In genomic region chr11:4093459-4094377, GRCm38 (mm10) we compare ENCODE assay signal across 8 mouse cellular contexts. TPM values are rescaled to one million over a fixed set of nuclear protein-coding genes. Genes with fewer than 3 reads are reported as not detected.
A peak's percentile ranks its signal among the peaks of the same experiment; 100 is the strongest.
DNase-seq lines count a peak whose midpoint lies in the region; ATAC-seq and TF ChIP-seq lines count a peak whose summit lies in the region.

No protein-coding gene starts in this region.

- H3K9me3 ChIP-seq in heart, embryonic 13.5 days = peaks cover 10% of the 10 kb centered on the region; the same call in 1 of the 2 replicates
- peaks cover 17% of the 10 kb centered on the region for H3K9me3 ChIP-seq in CH12.LX (replicated peaks; ENCODE audit: low read length)
- 0 out of 2 replicates have a peak, but pooled peaks cover 5% of the 10 kb centered on the region for H3K9me3 ChIP-seq in liver, embryonic 13.5 days (replicated peaks)

- no peak for TF ChIP-seq CTCF in CH12.LX (conservative IDR thresholded peaks at IDR 0.05 in 1 of 2, IDR thresholded peaks at IDR 0.05 in 1 of 2; ENCODE audit: low read depth in 2 of 2, low read length in 2 of 2)
- no peak for TF ChIP-seq CTCF in bone marrow macrophage, adult 2 months (IDR thresholded peaks at IDR 0.05; ENCODE audit: low read depth, low read length)

- peak overlapping the region; percentile 96 for H3K4me2 ChIP-seq in heart, embryonic 13.5 days
- peak overlapping the region; percentile 78; the same call in 1 of the 2 replicates for H3K4me2 ChIP-seq in CH12.LX (ENCODE audit: insufficient read depth, low read depth, poor library complexity, severe bottlenecking)
- peak overlapping the region; percentile 95 for H3K4me2 ChIP-seq in liver, embryonic 13.5 days

- in situ Hi-C loops in CH12.LX (cut with MboI; ENCODE audit: low pct_ligation_motif_present, low pct_unique_long_range_greater_than_20kb, low sequenced_read_pairs) = no loop called here

- intact Hi-C loops in gastrocnemius, postnatal 14 days (cut with DNase I; ENCODE audit: low total_unique reads) = no loop called here

- H3K36me3 ChIP-seq in heart, embryonic 13.5 days = peaks cover 35% of the 10 kb centered on the region
- H3K36me3 ChIP-seq in CH12.LX (replicated peaks in 1 of 2; ENCODE audit: control insufficient read depth in 1 of 2, insufficient read depth in 1 of 2, low read length in 1 of 2) = peaks cover 17 to 43% of the 10 kb centered on the region in 2 experiments
- H3K36me3 ChIP-seq in liver, embryonic 13.5 days = peaks cover 34% of the 10 kb centered on the region

- H3K9ac ChIP-seq in heart, embryonic 13.5 days = peak overlapping the region; percentile 85
- H3K9ac ChIP-seq in CH12.LX (ENCODE audit: insufficient read depth, low read depth) = no peak overlapping the region
- H3K9ac ChIP-seq in liver, embryonic 13.5 days = peak overlapping the region; percentile 82

- H3K79me2 ChIP-seq in CH12.LX (replicated peaks; ENCODE audit: control insufficient read depth, extremely low read depth, insufficient read depth, poor library complexity, severe bottlenecking) = no peaks in the 10 kb centered on the region

- dilution Hi-C loops in CH12.LX (cut with MboI; ENCODE audit: extremely low pct_ligation_motif_present, extremely low pct_unique_long_range_greater_than_20kb, low sequenced_read_pairs) = no loop called here

- H3K27ac ChIP-seq in heart, embryonic 13.5 days (replicated peaks) = no peak overlapping the region
- no peak overlapping the region for H3K27ac ChIP-seq in CH12.LX (ENCODE audit: insufficient read depth, low read depth)
- no peak overlapping the region for H3K27ac ChIP-seq in bone marrow macrophage, adult 2 months (ENCODE audit: insufficient read depth, low read depth, low read length)
- peak overlapping the region; percentile 84 for H3K27ac ChIP-seq in liver, embryonic 13.5 days

- peaks cover 31% of the 10 kb centered on the region for H3K4me1 ChIP-seq in heart, embryonic 13.5 days
- peaks cover 11 to 30% of the 10 kb centered on the region in 2 experiments for H3K4me1 ChIP-seq in CH12.LX (ENCODE audit: control insufficient read depth in 1 of 2, insufficient read depth in 2 of 2)
- H3K4me1 ChIP-seq in bone marrow macrophage, adult 2 months (ENCODE audit: control insufficient read depth, insufficient read depth, low read length) = peaks cover 9% of the 10 kb centered on the region
- peaks cover 43% of the 10 kb centered on the region for H3K4me1 ChIP-seq in liver, embryonic 13.5 days (replicated peaks)

- DNase-seq in heart, adult 8-10 months (ENCODE audit: low spot score) = no peak
- no peak for DNase-seq in CH12.LX (ENCODE audit: extremely low read depth)
- no peak for DNase-seq in liver, embryonic 13.5 days
- DNase-seq in urinary bladder, adult 18-20 months (ENCODE audit: low spot score in 2 of 2) = no peak
- DNase-seq in gastrocnemius, postnatal 25 days = no peak
- DNase-seq in gastrocnemius, postnatal 14 days = no peak

- 75% methylated on average over 18 of the region's 18 CpGs for WGBS in heart, embryonic 13.5 days
- WGBS in liver, embryonic 13.5 days (ENCODE audit: insufficient replicate concordance) = 69% methylated on average over 18 of the region's 18 CpGs

- H3K27me3 ChIP-seq in heart, embryonic 13.5 days (replicated peaks) = no peaks in the 10 kb centered on the region
- H3K27me3 ChIP-seq in CH12.LX (replicated peaks) = no peaks in the 10 kb centered on the region
- no peaks in the 10 kb centered on the region for H3K27me3 ChIP-seq in liver, embryonic 13.5 days

- no peak for ATAC-seq in heart, embryonic 13.5 days (ENCODE audit: extremely low read depth, insufficient number of reproducible peaks, low FRiP score, low TSS enrichment)
- no peak for ATAC-seq in liver, embryonic 13.5 days (ENCODE audit: low read depth)

- TF ChIP-seq RAD21 in CH12.LX (IDR thresholded peaks at IDR 0.05; ENCODE audit: low read depth, low read length) = no peak

- no peak for TF ChIP-seq EP300 in CH12.LX (IDR thresholded peaks at IDR 0.05; ENCODE audit: low read length)

- peak overlapping the region; percentile 68 for H3K4me3 ChIP-seq in heart, embryonic 13.5 days
- H3K4me3 ChIP-seq in CH12.LX (replicated peaks in 1 of 3; ENCODE audit: low read depth in 2 of 3, low read length in 2 of 3, poor library complexity in 1 of 3) = peak overlapping the region in 2 of 3 experiments; percentile 15 to 67
- peak overlapping the region; percentile 81; the same call in 1 of the 2 replicates for H3K4me3 ChIP-seq in bone marrow macrophage, adult 2 months (ENCODE audit: insufficient read depth, low read length)
- peak overlapping the region; percentile 73 for H3K4me3 ChIP-seq in liver, embryonic 13.5 days (replicated peaks)

- TF ChIP-seq POLR2A in CH12.LX (IDR thresholded peaks at IDR 0.05; ENCODE audit: low read depth, low read length) = no peak
- no peak for TF ChIP-seq POLR2A in bone marrow macrophage, adult 2 months (IDR thresholded peaks at IDR 0.05; ENCODE audit: borderline replicate concordance, low read depth, low read length)

TF ChIP-seq in CH12.LX, 34 proteins besides CTCF, POLR2A, EP300 and RAD21:
- no peak for TF ChIP-seq ZC3H11A (IDR thresholded peaks at IDR 0.05; ENCODE audit: low read depth, low read length)
- no peak for TF ChIP-seq GABPA (IDR thresholded peaks at IDR 0.05; ENCODE audit: insufficient replicate concordance, low read depth, low read length)
- no peak for TF ChIP-seq MAZ (IDR thresholded peaks at IDR 0.05; ENCODE audit: low read depth, low read length)
- no peak for TF ChIP-seq PAX5 (IDR thresholded peaks at IDR 0.05; ENCODE audit: low read length)

RNA-seq across cellular contexts. Expression of gene Mtfp1, which starts 1.5 kb away (rescaled TPM):
- 20.8 and 28.3 TPM in 2 replicates for polyA plus RNA-seq in heart, embryonic 13.5 days (2015; fragmentation: Nextera tagmentation; extraction: Ambion mirVana)
- 100 to 1,000 TPM; 128 to 167 (median 148) TPM for total RNA-seq in heart, adult 8-10 months (2022)
- total RNA-seq in CH12.LX (2012; rRNA removed) (30.0 and 41.0 TPM in 2 replicates), CH12.LX (2014; rRNA removed) (22.1 and 22.3 TPM in 2 replicates)
- 27.0 and 27.7 TPM in 2 replicates for polyA plus RNA-seq in CH12.LX (2012; ENCODE audit: insufficient read length, low read depth)
- 0.76 and 0.78 TPM in 2 replicates for polyA plus RNA-seq in bone marrow macrophage, adult 2 months (2012; ENCODE audit: insufficient read depth, insufficient read length, missing spikeins)
- polyA plus RNA-seq in liver, embryonic 13.5 days (2015; fragmentation: Nextera tagmentation; extraction: Ambion mirVana) = 32.2 and 33.9 TPM in 2 replicates
- 10 to 100 TPM; 60.8 to 62.0 TPM for total RNA-seq in gastrocnemius, postnatal 25 days (2021)
- total RNA-seq in gastrocnemius, postnatal 14 days (2021) = 10 to 100 TPM; 40.8 to 47.8 TPM

RNA-seq across cellular contexts. Expression of gene Sec14l3, which starts 29.1 kb away (rescaled TPM):
- polyA plus RNA-seq in heart, embryonic 13.5 days (2015; fragmentation: Nextera tagmentation; extraction: Ambion mirVana) = not detected in 2 replicates
- total RNA-seq in heart, adult 8-10 months (2022) = 1 to 10 TPM in 1 of 4 experiments, not detected in 3; 1.6 TPM
- total RNA-seq in CH12.LX (2012; rRNA removed) (0.21 TPM in 1 of 2 replicates, not detected in the other), CH12.LX (2014; rRNA removed) (not detected in 2 replicates)
- not detected in 2 replicates for polyA plus RNA-seq in CH12.LX (2012; ENCODE audit: insufficient read length, low read depth)
- not detected in 2 replicates for polyA plus RNA-seq in bone marrow macrophage, adult 2 months (2012; ENCODE audit: insufficient read depth, insufficient read length, missing spikeins)
- polyA plus RNA-seq in liver, embryonic 13.5 days (2015; fragmentation: Nextera tagmentation; extraction: Ambion mirVana) = not detected in 2 replicates
- total RNA-seq in gastrocnemius, postnatal 25 days (2021) = not detected
- total RNA-seq in gastrocnemius, postnatal 14 days (2021) = not detected

RNA-seq across cellular contexts. Expression of gene Sec14l2, which starts 29.5 kb away (rescaled TPM):
- polyA plus RNA-seq in heart, embryonic 13.5 days (2015; fragmentation: Nextera tagmentation; extraction: Ambion mirVana) = 0.48 and 1.0 TPM in 2 replicates
- under 1 TPM; 0.41 to 0.82 (median 0.60) TPM for total RNA-seq in heart, adult 8-10 months (2022)
- total RNA-seq in CH12.LX (2012; rRNA removed) (21.5 and 26.1 TPM in 2 replicates), CH12.LX (2014; rRNA removed) (21.9 and 24.2 TPM in 2 replicates)
- 16.7 and 19.0 TPM in 2 replicates for polyA plus RNA-seq in CH12.LX (2012; ENCODE audit: insufficient read length, low read depth)
- not detected in 2 replicates for polyA plus RNA-seq in bone marrow macrophage, adult 2 months (2012; ENCODE audit: insufficient read depth, insufficient read length, missing spikeins)
- polyA plus RNA-seq in liver, embryonic 13.5 days (2015; fragmentation: Nextera tagmentation; extraction: Ambion mirVana) = 5.8 and 7.0 TPM in 2 replicates
- total RNA-seq in gastrocnemius, postnatal 25 days (2021) = under 1 TPM; 0.49 to 0.83 TPM
- under 1 TPM; 0.95 to 0.96 TPM for total RNA-seq in gastrocnemius, postnatal 14 days (2021)

RNA-seq across cellular contexts. Expression of gene Rnf215, which starts 41.3 kb away (rescaled TPM):
- polyA plus RNA-seq in heart, embryonic 13.5 days (2015; fragmentation: Nextera tagmentation; extraction: Ambion mirVana) = 17.2 and 18.1 TPM in 2 replicates
- 10 to 100 TPM in 3 of 4 experiments, 1 to 10 TPM in 1; 10.0 to 14.2 (median 11.2) TPM for total RNA-seq in heart, adult 8-10 months (2022)
- 24.8 and 25.0 TPM in 2 replicates for total RNA-seq in CH12.LX (2012; rRNA removed)
- 14.9 and 18.2 TPM in 2 replicates for total RNA-seq in CH12.LX (2014; rRNA removed)
- 22.5 and 24.3 TPM in 2 replicates for polyA plus RNA-seq in CH12.LX (2012; ENCODE audit: insufficient read length, low read depth)
- 15.4 and 21.2 TPM in 2 replicates for polyA plus RNA-seq in bone marrow macrophage, adult 2 months (2012; ENCODE audit: insufficient read depth, insufficient read length, missing spikeins)
- polyA plus RNA-seq in liver, embryonic 13.5 days (2015; fragmentation: Nextera tagmentation; extraction: Ambion mirVana) = 5.6 and 6.1 TPM in 2 replicates
- 1 to 10 TPM; 4.9 to 5.0 TPM for total RNA-seq in gastrocnemius, postnatal 25 days (2021)
- 1 to 10 TPM; 6.3 to 8.7 TPM for total RNA-seq in gastrocnemius, postnatal 14 days (2021)

Comparison
In these comparisons a context has a peak if more than half of its experiments do, and no peak if none do; other contexts are left out.
1. RNA of gene Sec14l2, which starts 29.5 kb away (total RNA-seq): 21.5 to 26.1 TPM in CH12.LX; 0.95 to 0.96 TPM in gastrocnemius, postnatal 14 days, 0.49 to 0.83 TPM in gastrocnemius, postnatal 25 days and 0.41 to 0.82 TPM in heart, adult 8-10 months; every median in the first group is over 10 times any median in the second.
2. Peak in every context shown above with its lines, with median percentiles within 50 percentile points of each other: H3K4me2 ChIP-seq and H3K4me3 ChIP-seq.